Mouse (Mus musculus) liver, embryonic 14.5 days (tissue): ENCODE data around the gene Acaca.

Experiments
- CTCF ChIP-seq: IDR thresholded peaks from 2 replicates; pipeline ENCODE4 v1.5.1; 2016; ENCODE audit warnings: antibody characterized with exemption, low read depth, control low read depth
- EP300 ChIP-seq: IDR thresholded peaks from 2 replicates; pipeline ENCODE4 v1.6.1; 2016; ENCODE audit warnings: antibody characterized with exemption, low read depth

DNA sequence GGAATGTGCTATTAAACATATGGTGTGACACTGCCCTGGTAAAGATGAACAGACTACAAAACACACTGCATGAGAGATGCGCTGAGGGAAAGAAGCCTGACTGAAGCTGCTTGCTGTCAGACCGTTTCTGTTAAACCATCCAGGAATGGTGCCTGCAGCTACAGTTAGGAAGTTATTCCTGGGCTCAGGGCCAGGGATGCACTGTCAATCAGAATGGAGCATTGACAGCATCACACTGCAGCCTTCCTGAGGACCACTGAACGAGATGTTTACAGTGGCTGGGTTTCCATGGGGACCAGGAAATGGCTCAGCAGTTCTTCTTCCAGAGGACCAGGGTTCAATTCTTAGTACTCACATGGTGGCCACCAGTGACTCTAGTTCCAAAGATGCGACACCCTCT lies 280.9 kb downstream of the Acaca start:
- TF ChIP-seq EP300 (no peak), CTCF (no peak)
